Mouse (Mus musculus) MEL (cell line): Measurements from ENCODE around the gene Drg1. TPM values are rescaled to one million over a fixed set of nuclear protein-coding genes. Genes with fewer than 3 reads are reported as not detected.

ENCODE experiments used
- DNase-seq: peaks from one replicate; pipeline ENCODE4 v3.0.0; 2011; ENCODE audit warnings: low read depth, low spot score
- H3K27ac ChIP-seq: 2 replicates; pipeline ENCODE4 v1.5.1; 2012; ENCODE audit warnings: low read depth, mild to moderate bottlenecking, control low read depth, low read length, moderate library complexity; ENCODE audit not compliant: control insufficient read depth
- H3K27me3 ChIP-seq, 2 experiments: fragments of 150-350 bp in 1 of 2; sonication (generic) in 1 of 2; 2 replicates each; pipeline ENCODE4 v1.6.1; 2012; ENCODE audit warnings: low read length in 2 of 2, mild to moderate bottlenecking in 2 of 2, improper control_type of control experiment in 1 of 2, moderate library complexity in 1 of 2; ENCODE audit not compliant: insufficient read depth in 2 of 2, control insufficient read depth in 1 of 2
- H3K36me3 ChIP-seq, 2 experiments: 2 replicates each; pipeline ENCODE4 v1.6.1; 2012 to 2014; ENCODE audit warnings: low read length in 2 of 2, improper control_type of control experiment in 1 of 2, inconsistent platforms in 1 of 2, mild to moderate bottlenecking in 1 of 2; ENCODE audit not compliant: insufficient read depth in 2 of 2, control insufficient read depth in 1 of 2
- H3K4me1 ChIP-seq, 2 experiments: fragments of 150-350 bp in 1 of 2; sonication (generic) in 1 of 2; 2 replicates each; pipeline ENCODE4 v1.6.1; 2012; ENCODE audit warnings: low read length in 2 of 2, improper control_type of control experiment in 1 of 2, mild to moderate bottlenecking in 1 of 2; ENCODE audit not compliant: insufficient read depth in 2 of 2, control insufficient read depth in 1 of 2
- H3K4me3 ChIP-seq, 2 experiments: fragments of 150-350 bp in 1 of 2; sonication (generic) in 1 of 2; 2 replicates each; pipeline ENCODE4 v1.5.1; 2012; ENCODE audit warnings: low read depth in 2 of 2, low read length in 2 of 2, mild to moderate bottlenecking in 2 of 2, moderate library complexity in 2 of 2, control low read depth in 1 of 2, improper control_type of control experiment in 1 of 2; ENCODE audit not compliant: control insufficient read depth in 1 of 2, insufficient read depth in 1 of 2
- H3K79me2 ChIP-seq: 2 replicates; pipeline ENCODE4 v1.6.1; 2012; ENCODE audit warnings: mild to moderate bottlenecking, low read length, moderate library complexity; ENCODE audit not compliant: control insufficient read depth, poor library complexity, insufficient read depth
- H3K9ac ChIP-seq: 2 replicates; pipeline ENCODE4 v1.6.1; 2012; ENCODE audit warnings: low read depth, mild to moderate bottlenecking, control low read depth, low read length, moderate library complexity; ENCODE audit not compliant: control insufficient read depth, poor library complexity, severe bottlenecking
- H3K9me3 ChIP-seq: fragments of 150-350 bp; sonication (generic); replicated peaks from 2 replicates; pipeline ENCODE4 v1.6.1; 2012; ENCODE audit warnings: mild to moderate bottlenecking, low read length, improper control_type of control experiment, moderate library complexity; ENCODE audit not compliant: insufficient read depth
- CHD1 ChIP-seq: IDR thresholded peaks from 2 replicates; pipeline ENCODE4 v1.6.1; 2012; ENCODE audit warnings: low read depth, mild to moderate bottlenecking, inconsistent platforms, low read length, improper control_type of control experiment
- CHD2 ChIP-seq: IDR thresholded peaks from 2 replicates; pipeline ENCODE4 v1.6.1; 2011; ENCODE audit warnings: low read length, improper control_type of control experiment
- CTCF ChIP-seq, 3 experiments: IDR thresholded peaks in 2 of 3; conservative IDR thresholded peaks in 1 of 3; 2 replicates each; pipeline ENCODE4 v1.5.1; 2011 to 2012; ENCODE audit warnings: low read length in 3 of 3, low read depth in 2 of 3, mild to moderate bottlenecking in 2 of 3, improper control_type of control experiment in 1 of 3, inconsistent platforms in 1 of 3, mixed read lengths in 1 of 3, moderate library complexity in 1 of 3; ENCODE audit not compliant: control insufficient read depth in 1 of 3, insufficient read depth in 1 of 3, poor library complexity in 1 of 3, severe bottlenecking in 1 of 3
- E2F4 ChIP-seq: IDR thresholded peaks from 2 replicates; pipeline ENCODE4 v1.6.1; 2011; ENCODE audit warnings: low read depth, low read length, improper control_type of control experiment, borderline replicate concordance
- GATA1 ChIP-seq: IDR thresholded peaks from 2 replicates; pipeline ENCODE4 v1.6.1; 2011; ENCODE audit warnings: low read depth, low read length, improper control_type of control experiment
- JUND ChIP-seq: IDR thresholded peaks from 2 replicates; pipeline ENCODE4 v1.6.1; 2011; ENCODE audit warnings: low read depth, mild to moderate bottlenecking, improper control_type of control experiment, low read length
- MAZ ChIP-seq: IDR thresholded peaks from 2 replicates; pipeline ENCODE4 v1.6.1; 2012; ENCODE audit warnings: low read depth, mild to moderate bottlenecking, inconsistent platforms, low read length, improper control_type of control experiment
- NRF1 ChIP-seq: IDR thresholded peaks from 2 replicates; pipeline ENCODE4 v1.6.1; 2014; ENCODE audit warnings: low read depth, mild to moderate bottlenecking, inconsistent platforms, low read length, improper control_type of control experiment, moderate library complexity; ENCODE audit not compliant: poor library complexity, insufficient read depth, severe bottlenecking
- POLR2AphosphoS2 ChIP-seq: IDR thresholded peaks from 2 replicates; pipeline ENCODE4 v1.6.1; 2011; ENCODE audit warnings: low read length, improper control_type of control experiment
- SMC3 ChIP-seq: IDR thresholded peaks from 2 replicates; pipeline ENCODE4 v1.6.1; 2011; ENCODE audit warnings: low read depth, low read length, improper control_type of control experiment
- TAL1 ChIP-seq: IDR thresholded peaks from 2 replicates; pipeline ENCODE4 v1.6.1; 2012; ENCODE audit warnings: mild to moderate bottlenecking, inconsistent platforms, low read length, moderate library complexity, mixed read lengths
- TBP ChIP-seq: IDR thresholded peaks from 2 replicates; pipeline ENCODE4 v1.8.0; 2011; ENCODE audit warnings: low read depth, low read length, improper control_type of control experiment
- USF1 ChIP-seq: IDR thresholded peaks from 2 replicates; pipeline ENCODE4 v1.6.1; 2014; ENCODE audit warnings: low read depth, mild to moderate bottlenecking, inconsistent platforms, low read length, improper control_type of control experiment, moderate library complexity
- USF2 ChIP-seq, 2 experiments: IDR thresholded peaks; 2 replicates each; pipeline ENCODE4 v1.6.1; 2011 to 2012; ENCODE audit warnings: improper control_type of control experiment in 2 of 2, low read length in 2 of 2, borderline replicate concordance in 1 of 2, inconsistent platforms in 1 of 2, low read depth in 1 of 2, mild to moderate bottlenecking in 1 of 2; ENCODE audit not compliant: insufficient read depth in 1 of 2
- ZMIZ1 ChIP-seq: IDR thresholded peaks from 2 replicates; pipeline ENCODE4 v1.6.1; 2012; ENCODE audit warnings: low read depth, mild to moderate bottlenecking, inconsistent platforms, low read length, improper control_type of control experiment, moderate library complexity
- ZNF384 ChIP-seq: IDR thresholded peaks from 2 replicates; pipeline ENCODE4 v1.6.1; 2012; ENCODE audit warnings: low read depth, mild to moderate bottlenecking, inconsistent platforms, low read length, improper control_type of control experiment
- polyA plus RNA-seq, 2 experiments: library from polyadenylated mRNA; stranded (reverse) in 1 of 2; unstranded in 1 of 2; fragments of >175 nt in 1 of 2; fragments of >200 nt in 1 of 2; gene quantifications; 2 replicates each; pipeline versions ENCODE4 v1.2.1 to v1.2.4; 2012; ENCODE audit warnings: low replicate concordance in 2 of 2, low read depth in 1 of 2; ENCODE audit not compliant: insufficient read length in 2 of 2, insufficient read depth in 1 of 2, missing spikeins in 1 of 2
- total RNA-seq: library from RNA; depleted of rRNA; stranded (reverse); fragments of 300-350 nt; gene quantifications from 2 replicates; pipeline ENCODE4 v1.2.3, GENCODE M21; 2012

Gene Drg1
- total and polyA plus RNA-seq, 3 experiments, result 161 to 1,664 (median 212) TPM

GRCm38 (mm10) chr11:3298813-3299185 lies 32.6 kb upstream of the Drg1 start:
- Histone ChIP-seq H3K9me3 (no peaks in the 10 kb centered on the region), H3K79me2 (peaks cover 11% of the 10 kb centered on the region), H3K36me3 (peaks cover 7 to 40% of the 10 kb centered on the region in 2 experiments), H3K27ac (no peak overlapping the region), H3K4me3 (no peak overlapping the region), H3K9ac (no peak overlapping the region), H3K27me3 (no peaks in the 10 kb centered on the region), H3K4me1 (peaks cover 0 to 9% of the 10 kb centered on the region in 2 experiments; a peak in 2 of 4 replicates)
- no peak for DNase-seq
- TF ChIP-seq GATA1 (no peak), ZNF384 (no peak), POLR2AphosphoS2 (no peak), NRF1 (no peak), TBP (no peak), E2F4 (no peak)

- Histone ChIP-seq H3K36me3 (peaks cover 12 to 37% of the 10 kb centered on the region in 2 experiments), H3K4me1 (peaks cover 0 to 15% of the 10 kb centered on the region in 2 experiments; a peak in 2 of 4 replicates), H3K79me2 (peaks cover 17% of the 10 kb centered on the region), H3K4me3 (no peak overlapping the region), H3K27me3 (no peaks in the 10 kb centered on the region), H3K27ac (no peak overlapping the region), H3K9me3 (no peaks in the 10 kb centered on the region), H3K9ac (no peak overlapping the region)
- no peak for DNase-seq
- peak; percentile 17; the same call in 1 of the 2 replicates for TF ChIP-seq TAL1
- no peak for TF ChIP-seq MAZ
These were observed 31.9 kb upstream of the Drg1 start for GRCm38 (mm10) chr11:3297871-3298812.

- DNase-seq, result no peak
- no peaks in the 10 kb centered on the region for H3K9me3 ChIP-seq
- peaks cover 20 to 26% of the 10 kb centered on the region in 2 experiments for H3K36me3 ChIP-seq
- peaks cover 38% of the 10 kb centered on the region for H3K79me2 ChIP-seq
- TF ChIP-seq CHD2 (no peak), JUND (no peak), SMC3 (no peak), USF2 (IDR thresholded peaks at IDR 0.05; ENCODE audit: borderline replicate concordance in 1 of 2, insufficient read depth in 1 of 2, low read depth in 1 of 2, low read length in 2 of 2) (no peak), CHD1 (no peak), ZMIZ1 (no peak), CTCF (IDR thresholded peaks at IDR 0.05 in 2 of 3, conservative IDR thresholded peaks at IDR 0.05 in 1 of 3; ENCODE audit: control insufficient read depth in 1 of 3, insufficient read depth in 1 of 3, low read depth in 2 of 3, low read length in 3 of 3, poor library complexity in 1 of 3, severe bottlenecking in 1 of 3) (no peak), USF1 (peak; percentile 69)
- TF ChIP-seq, all 39 proteins: peak for 1
- no peak overlapping the region for H3K4me3 ChIP-seq
- no peak overlapping the region for H3K27ac ChIP-seq
- no peak overlapping the region for H3K9ac ChIP-seq
- H3K4me1 ChIP-seq, result peaks cover 0 to 25% of the 10 kb centered on the region in 2 experiments; a peak in 3 of 4 replicates
- no peaks in the 10 kb centered on the region for H3K27me3 ChIP-seq
These were observed 29.8 kb upstream of the Drg1 start for GRCm38 (mm10) chr11:3296056-3296455.
